Mouse (Mus musculus): ENCODE measurements around the gene Hyal1.

Gene Hyal1

GRCm38 (mm10) chr9:107575579-107576356 is 959 bp upstream of the Hyal1 start:
- DNase-seq = no peak

- no peak for DNase-seq
These were observed 1.1 kb downstream of the Hyal1 start for GRCm38 (mm10) chr9:107577871-107578270.

GRCm38 (mm10) chr9:107578587-107578986 is 1.9 kb downstream of the Hyal1 start, which contains the start of gene Naa80:
Gene Naa80, plus strand, starts transcription at chr9:107578887.
- DNase-seq = no peak

GRCm38 (mm10) chr9:107579023-107579900 is 2.5 kb downstream of the Hyal1 start:
- DNase-seq = no peak

- DNase-seq = peak; percentile 81
These were observed 4.0 kb downstream of the Hyal1 start, which contains the start of gene Hyal3 for GRCm38 (mm10) chr9:107580501-107581317. Gene Hyal3, plus strand, starts transcription at chr9:107580818.

GRCm38 (mm10) chr9:107581584-107581983 is 4.9 kb downstream of the Hyal1 start:
- no peak for DNase-seq

- DNase-seq = no peak
These were observed 5.9 kb downstream of the Hyal1 start for GRCm38 (mm10) chr9:107582509-107583062.

- DNase-seq = no peak
These were observed 6.4 kb downstream of the Hyal1 start for GRCm38 (mm10) chr9:107583174-107583573.

- DNase-seq = no peak
These were observed 9.8 kb downstream of the Hyal1 start for GRCm38 (mm10) chr9:107586504-107586903.

- DNase-seq = peak; percentile 96
These were observed 10.5 kb downstream of the Hyal1 start, which contains the start of gene Ifrd2 for GRCm38 (mm10) chr9:107586974-107587832. Gene Ifrd2, plus strand, starts transcription at chr9:107587642.

- DNase-seq = peak; percentile 61
These were observed 11.3 kb downstream of the Hyal1 start for GRCm38 (mm10) chr9:107587833-107588639.

- no peak for DNase-seq
These were observed 13.5 kb downstream of the Hyal1 start for GRCm38 (mm10) chr9:107590058-107590772.

GRCm38 (mm10) chr9:107590773-107591060 is 14.0 kb downstream of the Hyal1 start:
- DNase-seq = no peak

GRCm38 (mm10) chr9:107593101-107593976 is 16.6 kb downstream of the Hyal1 start:
- DNase-seq = peak; percentile 82

- no peak for DNase-seq
These were observed 17.7 kb downstream of the Hyal1 start for GRCm38 (mm10) chr9:107594281-107595062.

- DNase-seq = no peak
These were observed 20.2 kb downstream of the Hyal1 start for GRCm38 (mm10) chr9:107596619-107597569.

- no peak for DNase-seq
These were observed 21.7 kb downstream of the Hyal1 start for GRCm38 (mm10) chr9:107598385-107598784.
